Mouse (Mus musculus) kidney, embryonic 16.5 days (tissue): ENCODE measurements around the gene Dcx. TPM values are rescaled to one million over a fixed set of nuclear protein-coding genes. Genes with fewer than 3 reads are reported as not detected.

Source experiments
- ATAC-seq: fragments of 200-750 bp; cut with Nextera tagmentation; 2 replicates; pipeline ENCODE4 v1.8.0; 2017; ENCODE audit warnings: moderate TSS enrichment; ENCODE audit not compliant: low FRiP score, low TSS enrichment
- H3K27ac ChIP-seq: fragments of 300-500 bp; sonication (generic); 2 replicates; pipeline ENCODE4 v1.5.1; 2014; ENCODE audit warnings: low read length
- H3K27me3 ChIP-seq: fragments of 300-500 bp; sonication (generic); 2 replicates; pipeline ENCODE4 v1.6.1; 2014; ENCODE audit warnings: low read length, control low read depth, mixed read lengths; ENCODE audit not compliant: insufficient read depth
- H3K36me3 ChIP-seq: fragments of 300-500 bp; sonication (generic); 2 replicates; pipeline ENCODE4 v1.6.1; 2014; ENCODE audit warnings: low read length, control low read depth, mixed read lengths; ENCODE audit not compliant: insufficient read depth
- H3K4me1 ChIP-seq: fragments of 300-500 bp; sonication (generic); 2 replicates; pipeline ENCODE4 v1.6.1; 2014; ENCODE audit warnings: low read length, control low read depth, mixed read lengths; ENCODE audit not compliant: insufficient read depth
- H3K4me2 ChIP-seq: fragments of 300-500 bp; sonication (generic); replicated peaks from 2 replicates; pipeline ENCODE4 v1.6.1; 2014; ENCODE audit warnings: low read depth, low read length
- H3K4me3 ChIP-seq: fragments of 300-500 bp; sonication (generic); 2 replicates; pipeline ENCODE4 v1.5.1; 2014; ENCODE audit warnings: mild to moderate bottlenecking, low read length
- H3K9ac ChIP-seq: fragments of 300-500 bp; sonication (generic); replicated peaks from 2 replicates; pipeline ENCODE4 v1.6.1; 2014; ENCODE audit warnings: low read length
- H3K9me3 ChIP-seq: fragments of 300-500 bp; sonication (generic); 2 replicates; pipeline ENCODE4 v1.6.1; 2016; ENCODE audit warnings: low read length, control low read depth
- WGBS: fragments of 180-500 bp; shearing (Covaris S2); extraction: QIAGEN DNeasy Blood & Tissue Kit; methylation state at CpG from one replicate; pipeline ENCODE4 v1.1.7; 2014; 5-methylcytosine and 5-hydroxymethylcytosine counted together
- microRNA-seq: library from miRNA; unstranded; fragments of <30 nt; microRNA quantifications from one replicate; pipeline ENCODE4, GENCODE M21; 2016
- polyA plus RNA-seq: library from polyadenylated mRNA; unstranded; fragments of >200 nt; fragmentation: Nextera tagmentation; extraction: Ambion mirVana; gene quantifications from 2 replicates; pipeline ENCODE4 v1.2.1, GENCODE M21; 2015

The Dcx gene
- polyA plus RNA-seq, 1 experiment from 2014 or later, result 3.9 TPM

- ATAC-seq, result no peak; the same call in 1 of the 2 replicates
- H3K9ac ChIP-seq, result no peak overlapping the region
These were observed 81.8 kb downstream of the Dcx start for GRCm38 (mm10) chrX:143851351-143851750.

GRCm38 (mm10) chrX:143849969-143850368 is 83.1 kb downstream of the Dcx start:
- H3K36me3 ChIP-seq, result no peaks in the 10 kb centered on the region
- H3K4me3 ChIP-seq, result no peak overlapping the region
- no peaks in the 10 kb centered on the region for H3K9me3 ChIP-seq
- H3K27ac ChIP-seq, result no peak overlapping the region
- 78% methylated on average over 3 of the region's 3 CpGs for WGBS
- no peak overlapping the region for H3K9ac ChIP-seq
- H3K4me2 ChIP-seq, result no peak overlapping the region
- H3K4me1 ChIP-seq, result no peaks in the 10 kb centered on the region
- ATAC-seq, result no peak
- H3K27me3 ChIP-seq, result peaks cover 3% of the 10 kb centered on the region; the same call in 1 of the 2 replicates

More at GRCm38 (mm10) chrX:143851351-143851750, 81.8 kb downstream of the Dcx start:
- Histone ChIP-seq H3K4me3 (no peak overlapping the region), H3K27ac (no peak overlapping the region), H3K36me3 (no peaks in the 10 kb centered on the region), H3K4me1 (no peaks in the 10 kb centered on the region), H3K27me3 (peaks cover 3% of the 10 kb centered on the region; the same call in 1 of the 2 replicates), H3K9me3 (no peaks in the 10 kb centered on the region), H3K4me2 (no peak overlapping the region)
- WGBS, result 59% methylated on average over 3 of the region's 3 CpGs

- Histone ChIP-seq H3K27ac (no peak overlapping the region), H3K4me2 (no peak overlapping the region), H3K4me3 (no peak overlapping the region), H3K9ac (no peak overlapping the region), H3K36me3 (no peaks in the 10 kb centered on the region), H3K9me3 (no peaks in the 10 kb centered on the region), H3K27me3 (no peaks in the 10 kb centered on the region; the same call in 1 of the 2 replicates), H3K4me1 (no peaks in the 10 kb centered on the region)
- no peak for ATAC-seq
- WGBS, result 44% methylated on average over 3 of the region's 3 CpGs
These were observed 86.5 kb downstream of the Dcx start for GRCm38 (mm10) chrX:143846637-143847036.

GRCm38 (mm10) chrX:143827212-143827611 is 105.9 kb downstream of the Dcx start, which contains the start of gene Capn6:
Capn6 (minus strand) TSS chrX:143827414.
- WGBS, result 39% methylated on average over 4 of the region's 4 CpGs

GRCm38 (mm10) chrX:143826521-143826920 is 106.6 kb downstream of the Dcx start:
- Histone ChIP-seq H3K36me3 (no peaks in the 10 kb centered on the region), H3K9me3 (no peaks in the 10 kb centered on the region), H3K4me2 (peak overlapping the region; percentile 42), H3K4me1 (no peaks in the 10 kb centered on the region), H3K9ac (peak overlapping the region; percentile 55), H3K4me3 (peak overlapping the region; percentile 41), H3K27ac (peak overlapping the region; percentile 38; the same call in 1 of the 2 replicates), H3K27me3 (peaks cover 11% of the 10 kb centered on the region; the same call in 1 of the 2 replicates)
- WGBS, result 50% methylated on average over 4 of the region's 4 CpGs
- ATAC-seq, result no peak

More at GRCm38 (mm10) chrX:143827212-143827611, 105.9 kb downstream of the Dcx start, which contains the start of gene Capn6:
- Histone ChIP-seq H3K4me1 (no peaks in the 10 kb centered on the region), H3K9me3 (no peaks in the 10 kb centered on the region), H3K9ac (peak within 1 kb of the TSS; percentile 55), H3K27me3 (peaks cover 11% of the 10 kb centered on the region; the same call in 1 of the 2 replicates), H3K27ac (peak within 1 kb of the TSS; percentile 38; the same call in 1 of the 2 replicates), H3K4me2 (peak within 1 kb of the TSS; percentile 42), H3K36me3 (no peaks in the 10 kb centered on the region), H3K4me3 (peak within 1 kb of the TSS; percentile 41)
- ATAC-seq, result peak; percentile 90

GRCm38 (mm10) chrX:143818961-143819360 is 114.2 kb downstream of the Dcx start:
- Histone ChIP-seq H3K36me3 (no peaks in the 10 kb centered on the region), H3K9ac (no peak overlapping the region), H3K27me3 (no peaks in the 10 kb centered on the region; the same call in 1 of the 2 replicates), H3K9me3 (no peaks in the 10 kb centered on the region), H3K27ac (no peak overlapping the region), H3K4me3 (no peak overlapping the region), H3K4me2 (no peak overlapping the region), H3K4me1 (no peaks in the 10 kb centered on the region)
- ATAC-seq, result no peak
- 95% methylated on average over 2 of the region's 2 CpGs for WGBS

- Histone ChIP-seq H3K9ac (no peak overlapping the region), H3K4me3 (no peak overlapping the region), H3K27ac (no peak overlapping the region), H3K9me3 (no peaks in the 10 kb centered on the region), H3K4me1 (no peaks in the 10 kb centered on the region), H3K36me3 (no peaks in the 10 kb centered on the region), H3K27me3 (no peaks in the 10 kb centered on the region; the same call in 1 of the 2 replicates), H3K4me2 (no peak overlapping the region)
- WGBS, result 76% methylated on average over 1 of the region's 1 CpGs
- no peak for ATAC-seq
These were observed 117.2 kb downstream of the Dcx start for GRCm38 (mm10) chrX:143815948-143816347.

Small RNA genes lying within 50 kb of the gene (microRNA-seq; reads per million reads assigned to microRNA genes)
- gene Gm47298, result not detected

Other genes with a start within 250 kb of the Dcx start
- 138 and 152 TPM in 2 replicates for gene Capn6, start 105.9 kb downstream of the Dcx start, polyA plus RNA-seq
- gene A730046J19Rik, start 220.4 kb upstream of the Dcx start, polyA plus RNA-seq, result 0.30 and 0.31 TPM in 2 replicates